Mouse (Mus musculus): ENCODE results near the gene Cyp2c39. TPM values are rescaled to one million over a fixed set of nuclear protein-coding genes. Genes with fewer than 3 reads are reported as not detected.

Gene Cyp2c39
- polyA plus RNA-seq (2012; rRNA removed) = not detected in 2 replicates

DNA sequence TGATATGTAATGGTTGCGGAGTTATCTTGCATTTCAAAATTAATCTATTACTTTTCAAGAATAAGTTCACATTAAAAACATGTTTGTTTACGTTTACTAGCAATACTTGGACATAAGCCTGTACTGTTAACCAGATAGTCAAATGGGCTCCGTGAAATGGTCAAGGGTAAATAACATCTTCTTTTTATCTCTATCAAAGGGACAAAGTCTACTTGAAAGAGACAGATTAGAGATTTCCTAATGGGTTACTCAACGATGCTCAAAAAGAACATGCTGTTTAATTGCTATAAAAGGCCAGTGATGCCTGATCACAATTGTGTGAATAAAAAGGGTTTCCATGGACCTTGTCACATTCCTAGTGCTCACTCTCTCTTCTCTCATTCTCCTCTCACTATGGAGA is at the start of gene Cyp2c39:
TSS of gene Cyp2c39 (plus strand) at position 329 of the 400 bp plus-strand sequence.

DNA sequence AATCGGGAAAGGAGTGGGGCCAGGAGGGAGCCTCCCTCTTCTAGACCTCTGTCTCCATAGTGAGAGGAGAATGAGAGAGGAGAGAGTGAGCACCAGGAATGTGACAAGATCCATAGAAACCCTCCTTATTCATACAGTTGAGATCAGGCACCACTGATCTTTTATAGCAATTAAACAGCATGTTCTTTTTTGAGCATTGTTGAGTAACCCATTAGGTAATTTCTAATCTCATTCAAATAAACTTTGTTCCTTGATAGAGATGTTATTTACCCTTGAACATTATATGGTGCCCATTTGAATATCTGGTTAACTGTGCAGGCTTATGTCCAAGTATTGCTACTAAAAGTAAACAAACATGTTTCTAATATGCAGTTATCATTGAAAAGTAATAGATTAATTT is 47.7 kb upstream of the Cyp2c39 start, which contains the start of gene Cyp2c38:
TSS of gene Cyp2c38 (minus strand) at position 135 of the 400 bp plus-strand sequence.

Other genes with a start within 250 kb of the Cyp2c39 start
- gene Cyp2c29, start 241.5 kb upstream of the Cyp2c39 start, polyA plus RNA-seq (2012; rRNA removed) = not detected in 2 replicates
- gene Cyp2c38, start 47.8 kb upstream of the Cyp2c39 start, polyA plus RNA-seq (2012; rRNA removed) = not detected in 2 replicates
- gene Cyp2c67, start 138.2 kb downstream of the Cyp2c39 start, polyA plus RNA-seq (2012; rRNA removed) = not detected in 2 replicates
- not detected in 2 replicates for gene Cyp2c68, start 230.2 kb downstream of the Cyp2c39 start, polyA plus RNA-seq (2012; rRNA removed)